Mouse (Mus musculus) left cerebral cortex, adult 11 months (tissue): ENCODE measurements around the gene Tjp1.

Experiments used
- DNase-seq: peaks from one replicate; pipeline ENCODE4 v3.0.0; 2022; ENCODE audit warnings: low spot score

Tjp1 gene

DNA sequence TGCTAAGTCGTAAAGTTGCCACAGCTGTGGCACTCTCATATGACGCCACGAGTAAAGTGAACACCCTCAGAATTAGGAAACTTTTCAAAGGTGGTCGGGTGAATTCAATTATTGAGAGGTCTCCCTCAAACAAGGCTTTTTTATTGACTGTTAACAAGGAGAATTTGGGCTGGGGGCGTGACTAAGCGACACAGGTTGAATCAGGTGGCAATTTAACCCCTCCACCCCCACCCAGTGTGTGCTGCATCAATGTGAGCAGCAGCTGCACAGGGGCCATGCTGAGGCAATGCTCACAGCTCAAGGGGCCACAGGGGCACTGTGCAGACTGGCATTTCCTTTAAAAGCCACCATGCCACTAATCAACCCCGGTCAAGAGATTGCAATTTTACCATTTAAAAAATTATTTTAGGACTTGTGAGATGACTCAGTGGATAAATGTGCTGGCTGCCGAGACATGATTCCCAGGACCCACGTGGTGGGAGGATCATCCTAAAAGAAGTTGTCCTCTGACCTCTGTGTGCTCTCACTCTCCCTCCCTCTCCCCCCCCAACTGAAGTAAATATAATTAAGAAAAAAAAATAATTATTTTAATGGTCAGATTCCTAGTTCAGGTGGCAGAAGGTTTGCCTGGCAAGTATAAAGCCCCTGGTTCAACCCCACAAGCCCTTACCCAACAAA, 96.4 kb downstream of the Tjp1 start:
- no peak for DNase-seq

DNA sequence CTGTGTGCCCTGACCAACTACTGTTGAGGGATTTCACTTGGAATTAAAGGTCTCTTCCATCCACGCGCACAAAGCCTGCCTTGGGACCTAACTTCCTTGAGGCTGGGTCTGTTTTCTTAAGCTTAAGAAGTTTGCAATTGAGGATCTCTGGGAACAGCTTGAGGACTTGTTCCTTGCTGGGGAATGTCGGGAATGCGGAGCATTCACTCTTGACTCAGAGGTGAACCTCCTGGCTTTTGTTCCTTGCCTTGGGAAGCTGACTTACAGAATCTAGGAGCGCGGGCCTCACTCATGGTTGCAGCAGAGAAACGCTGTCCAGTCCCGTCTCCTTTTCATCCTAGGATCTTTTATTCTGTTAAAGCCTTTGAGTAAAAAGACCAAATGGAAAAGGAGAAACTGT, 97.2 kb downstream of the Tjp1 start:
- DNase-seq = no peak

DNA sequence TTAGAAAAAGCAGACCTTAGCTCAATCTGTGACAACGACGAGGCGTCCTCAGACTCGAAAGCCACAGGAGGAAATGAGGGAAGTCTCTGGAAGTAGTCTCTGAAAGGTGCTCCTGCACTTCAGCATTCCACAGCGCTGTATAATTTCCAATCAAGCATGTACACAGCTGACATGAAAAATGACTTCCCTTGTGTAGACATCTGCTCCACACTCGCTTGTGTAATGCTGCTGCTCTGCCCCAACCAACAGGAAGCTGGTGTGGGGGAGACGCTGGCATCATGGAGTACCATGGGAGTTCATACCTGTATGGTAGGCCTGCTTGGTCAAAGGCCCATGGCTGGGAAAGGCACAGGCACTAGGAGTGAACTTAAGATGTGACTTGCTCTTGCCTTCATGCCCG, 103.1 kb downstream of the Tjp1 start:
- no peak for DNase-seq

DNA sequence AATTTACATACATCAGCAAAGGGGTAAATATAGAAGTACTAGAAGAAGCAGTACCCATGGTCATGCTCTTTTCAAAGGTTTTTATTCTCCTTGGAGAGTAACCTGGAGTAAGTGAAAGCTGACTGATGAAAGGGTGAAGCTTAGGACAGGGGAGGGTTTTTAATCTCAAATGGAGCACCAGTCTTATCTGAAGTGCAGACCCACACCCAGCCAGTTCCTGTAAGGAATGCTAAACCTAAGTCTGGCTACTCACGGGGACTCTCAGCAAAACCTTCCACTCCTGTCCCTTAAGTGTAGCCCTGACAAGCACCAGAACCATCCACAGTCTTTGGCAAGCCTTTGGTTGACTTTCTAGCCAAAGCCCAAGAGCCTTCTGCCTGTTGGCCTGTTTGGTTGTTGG, 105.1 kb downstream of the Tjp1 start:
- DNase-seq = no peak

DNA sequence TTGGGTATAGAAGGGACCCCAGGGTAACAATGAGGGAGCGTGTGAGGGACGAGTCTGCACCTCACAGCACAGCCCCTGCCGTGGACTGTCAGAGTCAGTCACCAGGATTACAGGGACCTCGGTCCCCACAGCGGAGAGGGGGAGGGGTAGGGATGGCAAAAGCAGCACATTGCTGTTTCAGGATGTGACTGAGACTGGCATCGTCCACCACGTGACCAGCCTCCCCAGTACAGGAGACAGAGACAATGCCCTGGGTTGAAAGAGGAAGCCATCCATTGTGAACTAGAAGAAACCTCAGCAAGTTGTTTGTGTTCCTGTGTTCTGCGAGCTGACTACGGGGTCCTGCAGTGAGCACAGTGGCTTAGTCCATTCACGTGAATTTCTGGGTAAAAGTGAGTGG, 106.1 kb downstream of the Tjp1 start:
- no peak for DNase-seq

GRCm38 (mm10) chr7:65419926-65420325, 107.7 kb downstream of the Tjp1 start:
- no peak for DNase-seq

DNA sequence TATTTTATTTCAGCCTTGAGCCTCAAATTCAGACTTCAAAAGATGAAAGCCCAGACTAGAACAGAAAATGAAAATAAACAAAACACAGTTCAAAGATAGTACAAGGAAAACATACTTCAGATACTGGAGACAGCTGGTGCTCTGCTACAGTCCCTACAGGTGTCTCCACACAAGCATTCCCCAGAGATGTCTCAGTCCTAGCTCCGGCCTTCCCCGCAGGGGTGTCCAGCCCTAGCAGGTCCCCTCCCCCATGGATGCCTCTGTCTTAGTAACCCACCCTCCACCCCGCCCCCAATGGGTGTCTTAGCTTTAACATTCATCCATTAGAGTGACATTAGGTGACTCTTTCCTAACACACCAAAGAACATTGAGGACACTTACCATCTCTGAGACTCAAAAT, 108.6 kb downstream of the Tjp1 start:
- no peak for DNase-seq

- DNase-seq = no peak
These were observed 109.1 kb downstream of the Tjp1 start for GRCm38 (mm10) chr7:65418366-65418911.

GRCm38 (mm10) chr7:65417231-65418100, 110.1 kb downstream of the Tjp1 start:
- no peak for DNase-seq

DNA sequence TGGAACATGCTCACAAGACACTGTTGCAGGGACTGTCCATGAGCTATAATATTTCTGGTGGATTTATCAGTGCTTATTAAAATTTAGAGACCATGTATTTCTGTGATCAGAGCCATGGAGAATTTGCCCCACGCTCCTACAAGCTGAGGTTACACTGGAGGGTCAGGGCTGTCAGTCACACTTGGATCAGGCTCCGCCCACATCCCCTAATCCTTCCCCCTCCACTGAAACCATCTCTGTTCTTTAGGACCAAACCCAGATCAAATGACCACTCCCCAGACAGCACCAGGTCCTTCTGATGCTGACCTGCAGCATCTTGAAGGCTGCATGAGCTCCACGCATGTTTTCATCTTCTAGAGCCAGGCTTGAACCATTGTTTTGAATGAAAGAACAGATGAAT, 111.1 kb downstream of the Tjp1 start:
- DNase-seq = no peak

- no peak for DNase-seq
These were observed 113.3 kb downstream of the Tjp1 start for GRCm38 (mm10) chr7:65413946-65414945.

GRCm38 (mm10) chr7:65410668-65411067, 116.9 kb downstream of the Tjp1 start:
- DNase-seq = no peak

DNA sequence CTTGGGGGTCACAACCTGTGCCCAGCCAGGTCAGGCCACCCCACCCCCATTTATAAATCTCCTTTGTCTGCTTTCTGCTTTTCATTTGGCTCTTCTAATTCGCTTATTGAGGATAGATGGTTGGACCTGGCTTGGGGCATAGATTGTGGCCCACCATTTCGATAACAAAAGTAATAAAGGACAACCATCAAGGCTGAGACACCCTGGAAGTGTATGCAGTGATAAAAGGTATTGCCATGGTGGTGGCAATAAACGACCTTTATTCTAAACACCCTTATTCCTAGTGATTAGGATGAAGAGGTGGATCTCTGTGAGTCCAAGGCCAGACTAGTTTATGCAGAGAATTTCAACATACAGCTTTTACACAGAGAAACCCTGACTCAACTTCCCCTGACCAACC, 121.2 kb downstream of the Tjp1 start:
- DNase-seq = no peak

GRCm38 (mm10) chr7:65402516-65402915, 125.1 kb downstream of the Tjp1 start:
- no peak for DNase-seq

- no peak for DNase-seq
These were observed 126.0 kb downstream of the Tjp1 start for GRCm38 (mm10) chr7:65401622-65402021.

GRCm38 (mm10) chr7:65395891-65396290, 131.7 kb downstream of the Tjp1 start:
- no peak for DNase-seq

GRCm38 (mm10) chr7:65395166-65395565, 132.4 kb downstream of the Tjp1 start:
- DNase-seq = no peak

DNA sequence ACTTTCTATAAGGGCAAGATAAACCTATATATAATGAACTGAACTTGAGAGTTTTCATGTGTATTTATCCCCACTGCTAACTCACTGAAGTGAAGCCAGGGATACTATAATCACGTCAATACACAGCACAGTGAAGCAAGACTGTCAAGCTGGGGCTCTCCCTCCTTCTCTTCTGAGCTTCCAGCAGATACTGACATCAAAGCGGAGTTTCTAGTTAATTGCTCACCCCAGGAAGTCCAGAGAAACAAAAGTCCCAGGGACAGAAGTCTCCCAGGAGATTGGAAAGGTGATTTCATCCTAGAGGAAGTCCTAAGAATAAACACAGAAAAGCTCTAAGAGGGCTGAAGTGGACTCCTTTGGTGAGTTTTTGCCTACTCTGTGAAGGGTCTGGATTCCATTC, 132.9 kb downstream of the Tjp1 start:
- DNase-seq = no peak

- no peak for DNase-seq
These were observed 133.7 kb downstream of the Tjp1 start for GRCm38 (mm10) chr7:65393704-65394452.

DNA sequence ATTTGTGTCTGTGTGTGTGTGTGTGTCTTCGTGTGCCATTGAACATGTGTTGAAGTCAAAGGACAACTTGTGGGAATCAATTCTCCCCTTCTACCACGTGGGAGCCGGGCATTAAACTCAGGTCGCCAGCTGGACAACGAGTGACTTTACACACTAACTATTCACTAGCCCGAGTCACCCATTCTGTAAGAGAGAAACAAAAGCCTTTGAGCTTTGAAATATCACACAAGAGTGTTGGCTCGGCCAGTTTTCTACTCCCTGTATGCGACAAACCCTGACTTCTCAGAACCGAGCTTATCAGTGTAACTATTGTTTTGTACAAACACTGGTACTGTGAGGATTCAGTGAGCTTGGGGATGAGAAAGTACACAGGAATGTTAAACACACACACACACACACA, 134.6 kb downstream of the Tjp1 start:
- DNase-seq = no peak

DNA sequence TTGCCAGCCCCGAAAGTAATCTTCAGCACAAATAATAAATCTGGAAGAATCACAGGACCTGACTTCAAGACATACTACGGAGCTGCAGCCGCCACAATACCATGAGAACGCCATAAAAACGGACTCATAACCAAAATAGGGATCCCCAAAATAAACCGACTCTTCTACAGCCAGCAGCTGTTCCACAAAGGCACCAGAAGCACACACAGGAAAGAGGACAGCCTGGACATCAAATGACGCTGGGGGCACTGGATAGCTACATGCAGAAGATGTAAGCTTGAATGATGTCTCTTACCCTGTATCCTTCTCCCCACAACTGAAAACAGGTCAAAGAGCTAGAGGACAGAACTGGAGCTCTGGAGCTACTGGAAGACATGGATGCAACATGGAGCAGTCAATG, 138.0 kb downstream of the Tjp1 start:
- DNase-seq = no peak
